Mouse (Mus musculus): ENCODE results near the gene Cfap61. TPM values are rescaled to one million over a fixed set of nuclear protein-coding genes. Genes with fewer than 3 reads are reported as not detected.

The Cfap61 gene
- polyA plus RNA-seq, 1 experiment from 2014 or later, result 0.31 TPM

- Histone ChIP-seq H3K36me3 (no peaks in the 10 kb centered on the region), H3K4me2 (peak overlapping the region; percentile 57; the same call in 1 of the 2 replicates), H3K4me1 (peaks cover 43% of the 10 kb centered on the region), H3K4me3 (peak overlapping the region; percentile 6), H3K9ac (no peak overlapping the region), H3K27ac (no peak overlapping the region), H3K9me3 (no peaks in the 10 kb centered on the region), H3K27me3 (peaks cover 93% of the 10 kb centered on the region)
- WGBS, result 2% methylated on average over 19 of the region's 19 CpGs
- no peak for ATAC-seq (ENCODE audit: insufficient number of reproducible peaks, insufficient read depth, low FRiP score, low TSS enrichment, low read depth)
These were observed 284.4 kb downstream of the Cfap61 start for GRCm38 (mm10) chr2:146218881-146219535.

DNA sequence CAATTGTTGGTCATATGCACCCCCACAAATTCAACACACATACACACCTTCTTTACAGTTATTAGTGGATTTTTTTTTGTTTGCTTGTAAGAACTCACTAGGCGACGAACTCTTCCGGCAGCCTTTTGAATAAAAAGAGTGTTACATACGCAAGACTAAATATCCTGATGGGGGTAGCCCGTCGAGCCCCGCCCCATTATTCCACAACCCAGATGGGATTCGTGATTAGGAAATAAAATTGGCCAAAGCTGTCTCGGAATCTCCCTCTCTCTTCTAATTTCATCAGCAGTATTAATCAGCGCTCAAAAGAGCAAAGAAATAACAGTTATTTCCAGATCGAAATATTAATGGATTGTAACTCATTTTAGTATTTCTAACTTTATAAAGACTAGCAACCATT lies 285.2 kb downstream of the Cfap61 start:
- no peak for ATAC-seq (ENCODE audit: insufficient number of reproducible peaks, insufficient read depth, low FRiP score, low TSS enrichment, low read depth)
- Histone ChIP-seq H3K4me3 (no peak overlapping the region), H3K9me3 (no peaks in the 10 kb centered on the region), H3K4me1 (peaks cover 43% of the 10 kb centered on the region), H3K36me3 (no peaks in the 10 kb centered on the region), H3K27ac (no peak overlapping the region), H3K9ac (no peak overlapping the region), H3K27me3 (peaks cover 95% of the 10 kb centered on the region), H3K4me2 (no peak overlapping the region)
- 11% methylated on average over 11 of the region's 11 CpGs for WGBS

DNA sequence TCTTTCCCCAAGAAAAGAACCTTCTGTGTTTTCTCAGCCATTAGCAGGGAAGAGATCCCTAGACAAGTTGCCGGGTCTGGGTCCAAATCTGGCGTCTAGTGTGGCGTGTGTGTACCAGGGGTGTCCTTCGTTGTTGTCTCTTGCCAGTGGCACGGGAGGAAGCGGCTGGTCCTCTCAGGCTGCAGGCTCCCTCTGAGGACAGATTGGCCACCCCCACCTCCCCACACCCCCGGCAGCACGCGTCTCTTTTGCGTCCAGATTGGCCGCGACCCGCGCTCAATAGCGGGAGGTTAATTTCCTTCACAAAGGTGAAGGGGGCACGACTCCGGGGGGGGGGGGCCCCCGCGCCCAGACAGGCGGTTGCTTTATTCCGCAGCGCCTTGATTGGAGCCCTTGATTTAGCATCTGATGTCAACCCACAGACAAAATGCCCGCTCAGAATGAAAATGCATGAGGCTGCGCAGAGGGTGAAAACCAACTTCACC lies 286.0 kb downstream of the Cfap61 start:
- Histone ChIP-seq H3K9me3 (no peaks in the 10 kb centered on the region), H3K9ac (0 out of 2 replicates have a peak overlapping the region, but pooled peaks have one; percentile 36), H3K27me3 (peaks cover 95% of the 10 kb centered on the region), H3K27ac (no peak overlapping the region), H3K4me1 (peaks cover 43% of the 10 kb centered on the region), H3K4me3 (peak overlapping the region; percentile 57), H3K4me2 (peak overlapping the region; percentile 95), H3K36me3 (no peaks in the 10 kb centered on the region)
- under 1% methylated on average over 24 of the region's 24 CpGs for WGBS
- no peak for ATAC-seq (ENCODE audit: insufficient number of reproducible peaks, insufficient read depth, low FRiP score, low TSS enrichment, low read depth)

DNA sequence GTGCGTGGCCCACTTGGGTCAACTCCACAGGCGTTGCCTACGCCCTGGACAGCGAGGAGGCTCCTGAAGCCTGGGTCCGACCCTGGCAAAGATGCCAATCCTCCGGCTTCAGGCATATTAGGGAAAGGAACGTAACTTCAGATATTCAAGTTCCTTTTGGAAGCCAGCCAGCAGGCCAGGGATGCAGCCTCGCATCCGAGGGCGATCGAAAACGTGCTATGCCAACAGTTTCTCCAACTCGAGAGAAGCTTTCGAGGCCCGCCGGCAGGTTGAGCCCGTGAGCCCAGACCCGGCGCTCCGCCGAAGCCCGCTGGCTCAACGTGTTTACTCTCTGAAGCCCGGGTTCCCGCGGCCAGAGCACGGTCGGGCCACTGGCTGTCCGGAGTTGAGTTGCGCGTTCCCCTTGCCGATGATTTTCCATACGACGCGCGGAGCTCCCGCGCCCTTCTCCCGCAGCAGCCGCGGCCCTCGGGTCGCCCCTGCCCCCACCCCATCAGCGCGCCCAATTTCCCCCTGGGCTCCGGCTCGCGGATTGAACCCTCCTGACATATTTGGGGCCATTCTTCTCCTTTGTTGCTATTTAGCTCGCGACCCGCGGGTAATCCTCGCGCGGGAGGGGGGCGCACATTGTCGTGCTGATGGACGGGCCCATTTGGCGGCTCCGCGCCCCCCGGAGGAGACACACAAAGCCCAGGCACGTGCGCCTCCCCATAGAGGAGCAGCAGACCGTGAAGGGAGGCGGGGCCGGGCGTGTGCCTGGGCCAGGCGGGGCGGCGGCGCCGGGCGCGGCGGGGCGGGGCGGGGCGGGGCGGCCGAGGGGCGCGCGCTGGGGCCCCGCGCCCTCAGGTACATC lies 286.7 kb downstream of the Cfap61 start, which contains the start of gene Insm1:
Gene Insm1, plus strand, starts transcription at position 846 of the 853 bp plus-strand sequence.
- peak; percentile 60 for ATAC-seq (ENCODE audit: insufficient number of reproducible peaks, insufficient read depth, low FRiP score, low TSS enrichment, low read depth)
- H3K27ac ChIP-seq, result 0 out of 2 replicates have a peak within 1 kb of the TSS, but pooled peaks have one; percentile 4
- H3K4me2 ChIP-seq, result peak within 1 kb of the TSS; percentile 95

GRCm38 (mm10) chr2:146221929-146222278 lies 287.3 kb downstream of the Cfap61 start:
- WGBS, result 0% methylated on average over 43 of the region's 44 CpGs
- peaks cover 96% of the 10 kb centered on the region for H3K27me3 ChIP-seq
- H3K36me3 ChIP-seq, result no peaks in the 10 kb centered on the region
- no peaks in the 10 kb centered on the region for H3K9me3 ChIP-seq
- H3K4me2 ChIP-seq, result peak overlapping the region; percentile 95
- no peak overlapping the region for H3K27ac ChIP-seq
- H3K9ac ChIP-seq, result peak overlapping the region; percentile 68
- peaks cover 43% of the 10 kb centered on the region for H3K4me1 ChIP-seq
- peak overlapping the region; percentile 57 for H3K4me3 ChIP-seq
- peak; percentile 22; the same call in 1 of the 2 replicates for ATAC-seq (ENCODE audit: insufficient number of reproducible peaks, insufficient read depth, low FRiP score, low TSS enrichment, low read depth)

More for the DNA sequence above, 286.7 kb downstream of the Cfap61 start, which contains the start of gene Insm1:
- Histone ChIP-seq H3K27me3 (peaks cover 95% of the 10 kb centered on the region), H3K4me3 (peak within 1 kb of the TSS; percentile 57), H3K9me3 (no peaks in the 10 kb centered on the region), H3K9ac (peak within 1 kb of the TSS; percentile 68), H3K36me3 (no peaks in the 10 kb centered on the region), H3K4me1 (peaks cover 43% of the 10 kb centered on the region)
- under 1% methylated on average over 84 of the region's 86 CpGs for WGBS

- Histone ChIP-seq H3K36me3 (no peaks in the 10 kb centered on the region), H3K4me1 (peaks cover 43% of the 10 kb centered on the region), H3K4me3 (peak overlapping the region; percentile 57), H3K27me3 (peaks cover 97% of the 10 kb centered on the region), H3K9me3 (no peaks in the 10 kb centered on the region), H3K27ac (0 out of 2 replicates have a peak overlapping the region, but pooled peaks have one; percentile 4), H3K4me2 (peak overlapping the region; percentile 95), H3K9ac (peak overlapping the region; percentile 68)
- WGBS, result under 1% methylated on average over 91 of the region's 133 CpGs
- peak; percentile 17; the same call in 1 of the 2 replicates for ATAC-seq (ENCODE audit: insufficient number of reproducible peaks, insufficient read depth, low FRiP score, low TSS enrichment, low read depth)
These were observed 287.9 kb downstream of the Cfap61 start for GRCm38 (mm10) chr2:146222279-146223175.

DNA sequence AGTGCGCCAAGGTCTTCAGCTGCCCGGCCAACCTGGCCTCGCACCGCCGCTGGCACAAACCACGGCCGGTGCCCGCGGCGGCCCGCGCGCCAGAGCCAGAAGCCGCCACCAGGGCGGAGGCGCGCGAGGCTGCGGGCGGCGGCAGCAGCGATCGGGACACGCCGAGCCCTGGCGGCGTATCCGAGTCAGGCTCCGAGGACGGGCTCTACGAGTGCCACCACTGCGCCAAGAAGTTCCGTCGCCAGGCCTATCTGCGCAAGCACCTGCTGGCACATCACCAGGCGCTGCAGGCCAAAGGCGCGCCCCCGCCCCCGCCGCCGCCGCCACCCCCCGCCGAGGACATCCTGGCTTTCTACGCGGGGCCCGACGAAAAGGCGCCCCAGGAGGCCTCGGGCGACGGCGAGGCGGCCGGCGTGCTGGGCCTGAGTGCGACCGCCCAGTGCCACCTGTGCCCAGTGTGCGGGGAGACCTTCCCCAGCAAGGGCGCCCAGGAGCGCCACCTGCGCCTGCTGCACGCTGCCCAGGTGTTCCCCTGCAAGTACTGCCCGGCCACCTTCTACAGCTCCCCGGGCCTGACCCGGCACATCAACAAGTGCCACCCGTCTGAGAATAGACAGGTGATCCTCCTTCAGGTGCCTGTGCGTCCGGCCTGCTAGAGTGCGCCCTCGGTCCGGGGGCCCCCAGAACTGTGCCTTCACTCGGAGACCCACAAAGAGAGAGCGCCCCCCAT lies 288.8 kb downstream of the Cfap61 start:
- ATAC-seq (ENCODE audit: insufficient number of reproducible peaks, insufficient read depth, low FRiP score, low TSS enrichment, low read depth), result no peak
- no peaks in the 10 kb centered on the region for H3K36me3 ChIP-seq
- WGBS, result under 1% methylated on average over 75 of the region's 75 CpGs
- no peaks in the 10 kb centered on the region for H3K9me3 ChIP-seq
- peak overlapping the region; percentile 95 for H3K4me2 ChIP-seq
- H3K4me1 ChIP-seq, result peaks cover 36% of the 10 kb centered on the region
- H3K27ac ChIP-seq, result no peak overlapping the region
- peak overlapping the region; percentile 57 for H3K4me3 ChIP-seq
- peaks cover 97% of the 10 kb centered on the region for H3K27me3 ChIP-seq
- peak overlapping the region; percentile 68 for H3K9ac ChIP-seq

- WGBS, result 10% methylated on average over 7 of the region's 7 CpGs
- peaks cover 31% of the 10 kb centered on the region for H3K4me1 ChIP-seq
- no peaks in the 10 kb centered on the region for H3K36me3 ChIP-seq
- H3K27ac ChIP-seq, result no peak overlapping the region
- peak overlapping the region; percentile 95 for H3K4me2 ChIP-seq
- no peaks in the 10 kb centered on the region for H3K9me3 ChIP-seq
- no peak for ATAC-seq (ENCODE audit: insufficient number of reproducible peaks, insufficient read depth, low FRiP score, low TSS enrichment, low read depth)
- peaks cover 97% of the 10 kb centered on the region for H3K27me3 ChIP-seq
- peak overlapping the region; percentile 57 for H3K4me3 ChIP-seq
- H3K9ac ChIP-seq, result no peak overlapping the region
These were observed 289.6 kb downstream of the Cfap61 start for GRCm38 (mm10) chr2:146224141-146224540.

- Histone ChIP-seq H3K4me1 (peaks cover 26% of the 10 kb centered on the region), H3K4me2 (no peak overlapping the region), H3K27ac (no peak overlapping the region), H3K9ac (no peak overlapping the region), H3K36me3 (no peaks in the 10 kb centered on the region), H3K9me3 (no peaks in the 10 kb centered on the region), H3K4me3 (no peak overlapping the region), H3K27me3 (peaks cover 83% of the 10 kb centered on the region)
- 5% methylated on average over 6 of the region's 6 CpGs for WGBS
- no peak for ATAC-seq (ENCODE audit: insufficient number of reproducible peaks, insufficient read depth, low FRiP score, low TSS enrichment, low read depth)
These were observed 291.2 kb downstream of the Cfap61 start for GRCm38 (mm10) chr2:146225818-146226217.

GRCm38 (mm10) chr2:146226484-146226883 lies 291.9 kb downstream of the Cfap61 start:
- Histone ChIP-seq H3K36me3 (no peaks in the 10 kb centered on the region), H3K9ac (no peak overlapping the region), H3K4me3 (no peak overlapping the region), H3K4me2 (no peak overlapping the region), H3K27me3 (peaks cover 76% of the 10 kb centered on the region), H3K27ac (no peak overlapping the region), H3K4me1 (peaks cover 23% of the 10 kb centered on the region), H3K9me3 (no peaks in the 10 kb centered on the region)
- no peak for ATAC-seq (ENCODE audit: insufficient number of reproducible peaks, insufficient read depth, low FRiP score, low TSS enrichment, low read depth)
- WGBS, result 5% methylated on average over 9 of the region's 9 CpGs

Data from embryonic facial prominence, embryonic 13.5 days (tissue).